In the genomic region with DNA sequence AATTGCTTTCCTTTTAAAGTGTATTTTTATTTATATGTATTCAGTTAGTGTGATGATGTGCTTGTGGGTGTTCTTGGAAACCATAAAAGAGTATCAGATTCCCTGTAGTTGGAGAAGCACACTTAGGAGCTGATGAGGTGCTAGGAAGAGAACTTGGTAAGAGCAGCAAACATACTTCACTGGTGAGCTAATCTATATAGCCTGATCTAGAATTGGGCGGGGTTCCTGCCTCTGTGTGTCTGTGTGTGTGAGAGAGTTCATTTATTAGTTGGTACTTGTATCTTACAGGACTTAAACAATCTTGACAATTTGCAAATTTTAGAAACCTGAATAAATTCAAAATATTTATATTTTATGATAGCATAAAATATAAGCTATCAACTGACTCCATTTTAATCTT, we compare ENCODE assay signal across 30 mouse cellular contexts. TPM values are rescaled to one million over a fixed set of nuclear protein-coding genes. Genes with fewer than 3 reads are reported as not detected.
DNase-seq lines count a peak whose midpoint lies in the region; ATAC-seq and TF ChIP-seq lines count a peak whose summit lies in the region.
"Had no signal": no experiment of that assay in that cellular context is flagged by ENCODE, and none has a peak within 500 bp of the region (broad histone marks: within the 10 kb centered on the region; RNA-seq: fewer than 3 reads in every experiment).

No protein-coding gene starts in this region.

- H3K4me3 ChIP-seq in liver, embryonic 12.5 days: no peak overlapping the region
- no peak overlapping the region for H3K4me3 ChIP-seq in liver, postnatal 0 days (ENCODE audit: low read depth, low read length)
- H3K4me3 ChIP-seq in liver, embryonic 13.5 days (replicated peaks): no peak overlapping the region
- H3K4me3 ChIP-seq: embryonic facial prominence, embryonic 13.5 days; erythroblast, embryonic 14.5 days; forebrain, embryonic 12.5 days; heart, embryonic 10.5 days; heart, embryonic 15.5 days; layer of hippocampus, adult 2 months; lung, embryonic 15.5 days had no signal

- no peak overlapping the region for H3K9ac ChIP-seq in liver, embryonic 12.5 days
- H3K9ac ChIP-seq in liver, postnatal 0 days (replicated peaks): no peak overlapping the region
- no peak overlapping the region for H3K9ac ChIP-seq in liver, embryonic 13.5 days
- H3K9ac ChIP-seq: embryonic facial prominence, embryonic 13.5 days; forebrain, embryonic 12.5 days; forebrain, postnatal 0 days; heart, embryonic 15.5 days; lung, embryonic 15.5 days had no signal

- DNase-seq in liver, postnatal 0 days: no peak
- peak; percentile 36 for DNase-seq in c-Kit-positive CD71-positive TER-119-negative erythroid progenitor cells, embryonic 14.5 days (ENCODE audit: low read depth)
- DNase-seq in liver, embryonic 13.5 days: peak; percentile 11
- peak; percentile 29 for DNase-seq in skeletal muscle tissue, adult 2 months (ENCODE audit: low read depth, low spot score)
- no peak for DNase-seq in kidney, postnatal 14 days
- DNase-seq in heart, adult 18-20 months: no peak
- DNase-seq: adrenal gland, adult 8-10 months; B cell, adult 2 months; cerebellum, adult 11-12 months; cerebellum, adult 9-11 months; forebrain, postnatal 0 days; gastrocnemius, postnatal 10 days; kidney, adult 9 months; kidney, postnatal 25 days; left cerebral cortex, postnatal 4 days; lung, postnatal 36 days; midbrain, embryonic 14.5 days; right cerebral cortex, postnatal 25 days; spleen, adult 18-20 months; thymus, postnatal 14 days had no signal

- peaks cover 4% of the 10 kb centered on the region for H3K4me1 ChIP-seq in liver, embryonic 12.5 days
- no peaks in the 10 kb centered on the region for H3K4me1 ChIP-seq in liver, postnatal 0 days (ENCODE audit: insufficient read depth)
- peaks cover 3% of the 10 kb centered on the region for H3K4me1 ChIP-seq in liver, embryonic 13.5 days (replicated peaks)
- H3K4me1 ChIP-seq: embryonic facial prominence, embryonic 13.5 days; forebrain, embryonic 12.5 days; heart, embryonic 10.5 days; heart, embryonic 15.5 days; lung, embryonic 15.5 days had no signal

- no peak for TF ChIP-seq EP300 in liver, postnatal 0 days (IDR thresholded peaks at IDR 0.05; ENCODE audit: low read depth)

- no peak overlapping the region for H3K4me2 ChIP-seq in liver, embryonic 12.5 days
- no peak overlapping the region for H3K4me2 ChIP-seq in liver, postnatal 0 days (ENCODE audit: low read depth, low read length)
- no peak overlapping the region for H3K4me2 ChIP-seq in liver, embryonic 13.5 days
- H3K4me2 ChIP-seq: embryonic facial prominence, embryonic 13.5 days; forebrain, embryonic 12.5 days; heart, embryonic 15.5 days; lung, embryonic 15.5 days had no signal

- no peaks in the 10 kb centered on the region for H3K27me3 ChIP-seq in liver, embryonic 12.5 days (replicated peaks)
- no peaks in the 10 kb centered on the region for H3K27me3 ChIP-seq in liver, postnatal 0 days (ENCODE audit: insufficient read depth, low read length)
- H3K27me3 ChIP-seq in liver, embryonic 13.5 days: no peaks in the 10 kb centered on the region
- H3K27me3 ChIP-seq: embryonic facial prominence, embryonic 13.5 days; forebrain, embryonic 12.5 days; heart, embryonic 15.5 days; lung, embryonic 15.5 days had no signal

- WGBS in liver, embryonic 12.5 days (ENCODE audit: insufficient replicate concordance): 41% methylated on average over 1 of the region's 1 CpGs
- WGBS in liver, postnatal 0 days (ENCODE audit: insufficient replicate concordance): 69% methylated on average over 1 of the region's 1 CpGs
- 64% methylated on average over 1 of the region's 1 CpGs for WGBS in liver, embryonic 13.5 days (ENCODE audit: insufficient replicate concordance)

- peaks cover 53% of the 10 kb centered on the region for H3K36me3 ChIP-seq in liver, embryonic 12.5 days
- peaks cover 34% of the 10 kb centered on the region for H3K36me3 ChIP-seq in liver, postnatal 0 days (replicated peaks; ENCODE audit: insufficient read depth, low read length)
- H3K36me3 ChIP-seq in liver, embryonic 13.5 days: peaks cover 34% of the 10 kb centered on the region

- peak; percentile 65; the same call in 1 of the 2 replicates for ATAC-seq in liver, embryonic 12.5 days
- ATAC-seq in liver, postnatal 0 days: no peak
- ATAC-seq in liver, embryonic 13.5 days (ENCODE audit: low read depth): peak; percentile 67; the same call in 1 of the 2 replicates
- ATAC-seq: forebrain, postnatal 0 days; hindbrain, postnatal 0 days; intestine, postnatal 0 days had no signal

- no peaks in the 10 kb centered on the region for H3K9me3 ChIP-seq in liver, embryonic 12.5 days (replicated peaks)
- H3K9me3 ChIP-seq in liver, postnatal 0 days (ENCODE audit: low read length): no peaks in the 10 kb centered on the region
- no peaks in the 10 kb centered on the region for H3K9me3 ChIP-seq in liver, embryonic 13.5 days (replicated peaks)
- H3K9me3 ChIP-seq: embryonic facial prominence, embryonic 13.5 days; forebrain, embryonic 12.5 days; heart, embryonic 10.5 days; heart, embryonic 15.5 days; lung, embryonic 15.5 days had no signal

- no peak for TF ChIP-seq CTCF in liver, postnatal 0 days (IDR thresholded peaks at IDR 0.05; ENCODE audit: low read depth)

- H3K27ac ChIP-seq in liver, embryonic 12.5 days: no peak overlapping the region
- H3K27ac ChIP-seq in liver, postnatal 0 days (ENCODE audit: low read depth): no peak overlapping the region
- no peak overlapping the region for H3K27ac ChIP-seq in liver, embryonic 13.5 days
- H3K27ac ChIP-seq: embryonic facial prominence, embryonic 13.5 days; forebrain, embryonic 12.5 days; heart, embryonic 10.5 days; heart, embryonic 15.5 days; hindbrain, postnatal 0 days; layer of hippocampus, adult 2 months; lung, embryonic 15.5 days had no signal

RNA-seq across cellular contexts. Expression of gene Pum2, which starts 42.2 kb away (rescaled TPM):
- polyA plus RNA-seq in liver, embryonic 12.5 days (2016; fragmentation: Nextera tagmentation; extraction: Ambion mirVana): 26.5 and 26.7 TPM in 2 replicates
- 11.7 and 11.9 TPM in 2 replicates for polyA plus RNA-seq in liver, postnatal 0 days (2015; fragmentation: Nextera tagmentation; extraction: Ambion mirVana)
- 18.0 and 21.4 TPM in 2 replicates for polyA plus RNA-seq in liver, embryonic 13.5 days (2015; fragmentation: Nextera tagmentation; extraction: Ambion mirVana)
- total RNA-seq in heart, adult 18-20 months (2021): 100 to 1,000 TPM; 141 to 144 TPM

RNA-seq across cellular contexts. Expression of gene Sdc1, which starts 55.0 kb away (rescaled TPM):
- polyA plus RNA-seq in liver, embryonic 12.5 days (2016; fragmentation: Nextera tagmentation; extraction: Ambion mirVana): 27.7 and 30.2 TPM in 2 replicates
- polyA plus RNA-seq in liver, postnatal 0 days (2015; fragmentation: Nextera tagmentation; extraction: Ambion mirVana): 101 and 116 TPM in 2 replicates
- polyA plus RNA-seq in liver, embryonic 13.5 days (2015; fragmentation: Nextera tagmentation; extraction: Ambion mirVana): 23.3 and 29.6 TPM in 2 replicates
- total RNA-seq in heart, adult 18-20 months (2021): 1 to 10 TPM; 5.2 to 6.6 TPM

Comparison
In these comparisons a context has a peak if more than half of its experiments do, and no peak if none do; other contexts are left out.
1. DNase-seq: peak in c-Kit-positive CD71-positive TER-119-negative erythroid progenitor cells, embryonic 14.5 days (single experiment), liver, embryonic 13.5 days (single experiment) and skeletal muscle tissue, adult 2 months (single experiment); none in liver, postnatal 0 days (single experiment), kidney, postnatal 14 days (single experiment) and heart, adult 18-20 months (0 of 2).